Mouse (Mus musculus) liver, embryonic 15.5 days (tissue): ENCODE measurements around the gene Acap1. TPM values are rescaled to one million over a fixed set of nuclear protein-coding genes. Genes with fewer than 3 reads are reported as not detected.

Source experiments
- ATAC-seq: fragments of 200-750 bp; cut with Nextera tagmentation; 2 replicates; pipeline ENCODE4 v1.8.0; 2017; ENCODE audit warnings: moderate number of reproducible peaks, mild to moderate bottlenecking, moderate library complexity; ENCODE audit not compliant: insufficient read depth
- H3K27ac ChIP-seq: fragments of 300-500 bp; sonication (generic); replicated peaks from 2 replicates; pipeline ENCODE4 v1.5.1; 2015; ENCODE audit warnings: mild to moderate bottlenecking, inconsistent platforms
- H3K27me3 ChIP-seq: fragments of 300-500 bp; sonication (generic); 2 replicates; pipeline ENCODE4 v1.6.1; 2015; ENCODE audit warnings: mild to moderate bottlenecking, inconsistent platforms
- H3K36me3 ChIP-seq: fragments of 300-500 bp; sonication (generic); replicated peaks from 2 replicates; pipeline ENCODE4 v1.6.1; 2015; ENCODE audit warnings: moderate library complexity, mild to moderate bottlenecking, inconsistent platforms
- H3K4me1 ChIP-seq: fragments of 300-500 bp; sonication (generic); replicated peaks from 2 replicates; pipeline ENCODE4 v1.6.1; 2015; ENCODE audit warnings: inconsistent platforms
- H3K4me2 ChIP-seq: fragments of 300-500 bp; sonication (generic); 2 replicates; pipeline ENCODE4 v1.6.1; 2015; ENCODE audit warnings: moderate library complexity, mild to moderate bottlenecking, inconsistent platforms
- H3K4me3 ChIP-seq: fragments of 300-500 bp; sonication (generic); replicated peaks from 2 replicates; pipeline ENCODE4 v1.5.1; 2015; ENCODE audit warnings: mild to moderate bottlenecking, inconsistent platforms
- H3K9ac ChIP-seq: fragments of 300-500 bp; sonication (generic); 2 replicates; pipeline ENCODE4 v1.6.1; 2015; ENCODE audit warnings: moderate library complexity, mild to moderate bottlenecking, inconsistent platforms
- H3K9me3 ChIP-seq: fragments of 300-500 bp; sonication (generic); replicated peaks from 2 replicates; pipeline ENCODE4 v1.6.1; 2016; ENCODE audit warnings: inconsistent platforms
- WGBS: fragments of 180-500 bp; shearing (Covaris S2); methylation state at CpG from one replicate; pipeline ENCODE4 v1.1.7; 2015; ENCODE audit warnings: mixed read lengths; ENCODE audit not compliant: insufficient replicate concordance; 5-methylcytosine and 5-hydroxymethylcytosine counted together
- polyA plus RNA-seq: library from polyadenylated mRNA; unstranded; fragments of >200 nt; fragmentation: Nextera tagmentation; extraction: Ambion mirVana; gene quantifications from 2 replicates; pipeline ENCODE4 v1.2.1, GENCODE M21; 2015

Acap1 gene
- 5.9 and 7.2 TPM in 2 replicates for polyA plus RNA-seq

GRCm38 (mm10) chr11:69895291-69895690 lies at the start of gene Acap1:
TSS of gene Acap1 (minus strand) at chr11:69895539.
- 20% methylated on average over 4 of the region's 4 CpGs for WGBS
- Histone ChIP-seq H3K9ac (peak within 1 kb of the TSS; percentile 11; the same call in 1 of the 2 replicates), H3K4me1 (peaks cover 40% of the 10 kb centered on the region), H3K9me3 (no peaks in the 10 kb centered on the region), H3K27ac (peak within 1 kb of the TSS; percentile 66), H3K27me3 (peaks cover 22% of the 10 kb centered on the region), H3K4me3 (peak within 1 kb of the TSS; percentile 35), H3K4me2 (peak within 1 kb of the TSS; percentile 36; the same call in 1 of the 2 replicates), H3K36me3 (no peaks in the 10 kb centered on the region)
- peak; percentile 58 for ATAC-seq

DNA sequence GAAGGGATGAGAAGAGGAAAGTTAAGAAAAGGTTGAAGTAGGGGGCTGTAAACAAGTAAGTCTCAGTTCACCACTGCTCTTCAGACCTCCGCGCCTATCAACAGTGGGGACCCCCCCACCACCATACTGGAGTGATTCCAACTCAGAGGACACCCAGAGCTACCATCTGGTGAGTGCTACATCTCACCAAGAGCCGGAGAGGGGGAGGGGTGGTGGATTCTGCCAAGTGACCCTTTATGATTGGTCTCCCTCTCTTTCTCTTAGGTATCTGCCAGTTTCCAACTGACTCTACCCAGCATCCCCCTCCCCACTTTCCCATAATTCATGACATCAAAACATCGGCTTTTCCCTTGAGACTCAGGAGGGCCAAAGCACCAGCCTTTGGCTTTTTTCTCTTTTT lies 45.6 kb upstream of the Acap1 start:
- 78% methylated on average over 4 of the region's 4 CpGs for WGBS
- no peak for ATAC-seq
- no peak overlapping the region for H3K4me3 ChIP-seq
- no peak overlapping the region for H3K9ac ChIP-seq
- H3K9me3 ChIP-seq = no peaks in the 10 kb centered on the region
- H3K4me1 ChIP-seq = peaks cover 48% of the 10 kb centered on the region
- H3K36me3 ChIP-seq = peaks cover 40% of the 10 kb centered on the region
- H3K27me3 ChIP-seq = peaks cover 95% of the 10 kb centered on the region
- H3K27ac ChIP-seq = no peak overlapping the region
- no peak overlapping the region for H3K4me2 ChIP-seq

- Histone ChIP-seq H3K9ac (no peak overlapping the region), H3K4me2 (no peak overlapping the region), H3K4me1 (peaks cover 48% of the 10 kb centered on the region), H3K4me3 (no peak overlapping the region), H3K27ac (no peak overlapping the region), H3K9me3 (no peaks in the 10 kb centered on the region), H3K27me3 (peaks cover 96% of the 10 kb centered on the region), H3K36me3 (peaks cover 28% of the 10 kb centered on the region)
- 89% methylated on average over 17 of the region's 17 CpGs for WGBS
- no peak for ATAC-seq
Measured at GRCm38 (mm10) chr11:69939731-69940130, 44.4 kb upstream of the Acap1 start.

GRCm38 (mm10) chr11:69939181-69939580 lies 43.8 kb upstream of the Acap1 start:
- Histone ChIP-seq H3K4me2 (no peak overlapping the region), H3K9me3 (no peaks in the 10 kb centered on the region), H3K27me3 (peaks cover 96% of the 10 kb centered on the region), H3K9ac (no peak overlapping the region), H3K27ac (no peak overlapping the region), H3K4me3 (no peak overlapping the region), H3K4me1 (peaks cover 48% of the 10 kb centered on the region), H3K36me3 (peaks cover 23% of the 10 kb centered on the region)
- WGBS = 61% methylated on average over 5 of the region's 5 CpGs
- no peak for ATAC-seq

DNA sequence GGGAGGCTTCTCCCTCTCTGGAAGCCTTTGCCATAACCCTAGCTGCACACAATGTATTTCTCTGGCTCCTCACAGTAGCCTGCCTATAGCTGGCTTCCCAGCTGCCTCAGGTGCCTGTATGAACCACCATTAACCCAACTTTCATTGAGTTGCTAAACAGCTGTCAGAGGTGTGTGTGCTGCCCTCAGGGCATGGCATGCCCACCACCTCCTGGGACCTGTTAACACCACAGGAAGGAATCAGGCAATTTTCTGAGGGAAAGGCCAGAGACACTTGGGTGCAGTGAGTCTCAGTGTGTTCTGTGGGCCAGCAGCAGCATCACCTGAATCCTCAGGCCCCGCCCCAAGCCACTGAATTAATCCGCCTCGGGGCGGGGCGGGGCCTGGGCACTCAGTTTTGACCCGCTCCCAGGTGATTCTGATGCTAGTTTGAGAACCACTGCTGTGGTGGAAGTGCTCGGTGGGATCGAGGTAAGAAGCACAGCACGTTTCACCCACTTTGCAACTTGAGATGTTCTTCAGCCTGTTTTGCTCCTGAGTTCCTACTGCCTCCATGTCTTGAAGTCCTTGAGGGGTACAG lies 43.2 kb upstream of the Acap1 start:
- 37% methylated on average over 9 of the region's 9 CpGs for WGBS
- no peak for ATAC-seq
- peaks cover 93% of the 10 kb centered on the region for H3K27me3 ChIP-seq
- H3K4me2 ChIP-seq = no peak overlapping the region
- no peak overlapping the region for H3K27ac ChIP-seq
- H3K4me3 ChIP-seq = no peak overlapping the region
- H3K4me1 ChIP-seq = peaks cover 48% of the 10 kb centered on the region
- H3K9me3 ChIP-seq = no peaks in the 10 kb centered on the region
- H3K9ac ChIP-seq = no peak overlapping the region
- peaks cover 16% of the 10 kb centered on the region for H3K36me3 ChIP-seq

GRCm38 (mm10) chr11:69937834-69938233 lies 42.5 kb upstream of the Acap1 start:
- Histone ChIP-seq H3K27me3 (peaks cover 87% of the 10 kb centered on the region), H3K4me3 (no peak overlapping the region), H3K9ac (no peak overlapping the region), H3K9me3 (no peaks in the 10 kb centered on the region), H3K4me2 (no peak overlapping the region), H3K36me3 (peaks cover 10% of the 10 kb centered on the region), H3K27ac (no peak overlapping the region), H3K4me1 (peaks cover 45% of the 10 kb centered on the region)
- no peak for ATAC-seq
- 58% methylated on average over 5 of the region's 5 CpGs for WGBS

DNA sequence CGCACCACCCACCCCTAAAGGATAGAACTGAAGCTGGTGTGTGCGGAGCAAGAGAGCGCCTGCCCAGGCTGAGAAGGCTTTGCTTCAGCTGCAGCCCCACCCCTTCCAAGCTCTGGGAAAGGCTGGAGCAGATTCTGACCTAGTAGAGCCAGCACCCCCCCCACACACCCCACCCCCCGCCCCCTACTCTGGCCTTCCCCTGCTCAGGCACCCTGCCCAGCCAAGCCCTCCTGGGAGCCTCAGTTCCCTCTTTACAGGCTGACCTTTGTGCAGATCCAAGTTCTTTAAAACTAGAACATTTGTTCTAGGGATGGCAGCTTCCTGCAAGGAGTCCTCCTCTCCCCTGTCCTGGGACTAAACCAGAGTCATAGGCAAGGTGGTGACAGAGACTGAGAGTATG lies 42.0 kb upstream of the Acap1 start:
- Histone ChIP-seq H3K4me3 (no peak overlapping the region), H3K27me3 (peaks cover 82% of the 10 kb centered on the region), H3K4me1 (peaks cover 44% of the 10 kb centered on the region), H3K36me3 (peaks cover 5% of the 10 kb centered on the region), H3K27ac (no peak overlapping the region), H3K4me2 (no peak overlapping the region), H3K9me3 (no peaks in the 10 kb centered on the region), H3K9ac (no peak overlapping the region)
- ATAC-seq = no peak
- 44% methylated on average over 4 of the region's 4 CpGs for WGBS

DNA sequence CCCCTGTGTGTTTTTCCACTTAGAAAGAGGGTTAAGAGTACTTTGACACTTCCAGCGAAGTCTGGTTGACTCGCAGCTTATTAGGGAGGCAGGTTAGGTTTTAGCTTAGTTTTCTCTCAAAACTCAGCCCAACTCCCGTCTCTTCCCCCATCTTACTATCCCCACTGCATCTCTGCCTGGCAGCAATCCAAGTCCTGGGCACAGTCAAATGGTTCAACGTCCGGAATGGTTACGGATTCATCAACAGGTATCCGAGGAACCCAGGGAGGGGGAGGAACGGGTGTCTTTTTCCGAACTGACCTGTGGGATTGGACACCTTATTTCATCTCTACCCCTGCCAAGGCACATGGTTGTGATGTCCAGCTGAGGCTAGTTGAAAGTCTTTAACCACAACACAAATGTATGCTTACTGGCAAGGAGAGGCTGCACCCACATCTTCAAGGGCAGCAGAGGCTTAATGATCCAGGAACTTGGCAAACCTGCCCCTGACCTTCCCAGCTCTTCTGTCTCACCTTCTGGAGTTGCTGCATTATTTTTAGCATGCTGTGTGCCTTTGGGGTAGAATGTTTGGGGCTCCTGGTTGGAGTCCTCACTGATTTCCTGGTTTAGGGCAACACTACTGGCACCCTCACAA lies 41.5 kb upstream of the Acap1 start:
- ATAC-seq = no peak
- H3K36me3 ChIP-seq = no peaks in the 10 kb centered on the region; the same call in 1 of the 2 replicates
- WGBS = 46% methylated on average over 9 of the region's 9 CpGs
- no peak overlapping the region for H3K27ac ChIP-seq
- no peak overlapping the region; the same call in 1 of the 2 replicates for H3K9ac ChIP-seq
- peak overlapping the region; percentile 92 for H3K4me2 ChIP-seq
- peaks cover 46% of the 10 kb centered on the region for H3K4me1 ChIP-seq
- H3K9me3 ChIP-seq = no peaks in the 10 kb centered on the region
- peaks cover 77% of the 10 kb centered on the region for H3K27me3 ChIP-seq
- H3K4me3 ChIP-seq = peak overlapping the region; percentile 57; the same call in 1 of the 2 replicates

GRCm38 (mm10) chr11:69936156-69936555 lies 40.8 kb upstream of the Acap1 start:
- peak overlapping the region; percentile 92 for H3K4me2 ChIP-seq
- H3K9ac ChIP-seq = peak overlapping the region; percentile 21; the same call in 1 of the 2 replicates
- H3K27ac ChIP-seq = no peak overlapping the region
- ATAC-seq = 0 out of 2 replicates have a peak, but pooled peaks have one; percentile 2
- peaks cover 46% of the 10 kb centered on the region for H3K4me1 ChIP-seq
- peaks cover 72% of the 10 kb centered on the region for H3K27me3 ChIP-seq
- no peaks in the 10 kb centered on the region for H3K9me3 ChIP-seq
- WGBS = 3% methylated on average over 30 of the region's 30 CpGs
- peak overlapping the region; percentile 57 for H3K4me3 ChIP-seq
- H3K36me3 ChIP-seq = no peaks in the 10 kb centered on the region

GRCm38 (mm10) chr11:69935137-69935879 lies 40.0 kb upstream of the Acap1 start, which contains the start of gene Ybx2:
TSS of gene Ybx2 (plus strand) at chr11:69935796.
- Histone ChIP-seq H3K27me3 (peaks cover 65% of the 10 kb centered on the region), H3K4me2 (peak within 1 kb of the TSS; percentile 92), H3K9ac (peak within 1 kb of the TSS; percentile 37), H3K36me3 (no peaks in the 10 kb centered on the region), H3K9me3 (no peaks in the 10 kb centered on the region), H3K4me3 (peak within 1 kb of the TSS; percentile 57), H3K4me1 (peaks cover 46% of the 10 kb centered on the region), H3K27ac (no peak within 1 kb of the TSS)
- WGBS = 2% methylated on average over 62 of the region's 62 CpGs
- peak; percentile 72 for ATAC-seq

DNA sequence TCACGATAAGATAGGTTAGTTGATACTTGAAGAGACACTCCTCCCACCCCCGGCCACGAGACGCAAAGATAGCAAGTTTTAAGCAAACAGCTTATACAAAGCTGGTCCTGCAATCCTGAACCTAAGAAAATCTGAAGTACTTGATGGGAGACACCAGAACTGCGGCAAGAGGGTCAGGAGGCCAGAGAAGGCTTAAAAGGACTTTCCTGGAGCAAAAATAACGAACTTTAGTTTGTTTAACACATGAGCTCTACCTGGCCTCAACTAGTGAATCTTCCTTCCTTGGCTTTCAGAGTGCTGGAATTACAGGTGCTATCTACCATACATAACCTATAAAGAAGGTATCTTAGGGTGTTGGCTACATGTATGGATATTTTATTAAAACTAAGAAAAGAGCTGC lies 39.3 kb upstream of the Acap1 start:
- H3K36me3 ChIP-seq = no peaks in the 10 kb centered on the region
- no peak for ATAC-seq
- peak overlapping the region; percentile 92 for H3K4me2 ChIP-seq
- H3K4me3 ChIP-seq = peak overlapping the region; percentile 57
- 13% methylated on average over 6 of the region's 6 CpGs for WGBS
- H3K9ac ChIP-seq = no peak overlapping the region
- peaks cover 58% of the 10 kb centered on the region for H3K27me3 ChIP-seq
- no peaks in the 10 kb centered on the region for H3K9me3 ChIP-seq
- peaks cover 46% of the 10 kb centered on the region for H3K4me1 ChIP-seq
- no peak overlapping the region for H3K27ac ChIP-seq
